Mouse (Mus musculus): ENCODE results near the gene Maml3. TPM values are rescaled to one million over a fixed set of nuclear protein-coding genes. Genes with fewer than 3 reads are reported as not detected.
A peak's percentile ranks its signal among the peaks of the same experiment; 100 is the strongest.

Maml3 gene
- total RNA-seq, 2 experiments from 2014 or later = 6.5 to 7.3 TPM

- no peak for DNase-seq (ENCODE audit: low spot score in 2 of 2)
These were observed 419.3 kb downstream of the Maml3 start for GRCm38 (mm10) chr3:51685539-51685938.

GRCm38 (mm10) chr3:51674963-51675362 is 429.9 kb downstream of the Maml3 start:
- DNase-seq (ENCODE audit: low spot score in 2 of 2) = no peak

GRCm38 (mm10) chr3:51673408-51674086 is 431.3 kb downstream of the Maml3 start:
- DNase-seq (ENCODE audit: low spot score in 2 of 2) = peak; percentile 38 to 54

GRCm38 (mm10) chr3:51672631-51673030 is 432.2 kb downstream of the Maml3 start:
- no peak for DNase-seq (ENCODE audit: low spot score in 2 of 2)

- no peak for DNase-seq (ENCODE audit: low spot score in 2 of 2)
These were observed 433.8 kb downstream of the Maml3 start for GRCm38 (mm10) chr3:51671071-51671469.

GRCm38 (mm10) chr3:51670414-51671070 is 434.3 kb downstream of the Maml3 start:
- no peak for DNase-seq (ENCODE audit: low spot score in 2 of 2)

GRCm38 (mm10) chr3:51668607-51669006 is 436.3 kb downstream of the Maml3 start:
- no peak for DNase-seq (ENCODE audit: low spot score in 2 of 2)

GRCm38 (mm10) chr3:51662557-51662956 is 442.3 kb downstream of the Maml3 start:
- no peak for DNase-seq (ENCODE audit: low spot score in 2 of 2)

GRCm38 (mm10) chr3:51661880-51662550 is 442.9 kb downstream of the Maml3 start:
- no peak for DNase-seq (ENCODE audit: low spot score in 2 of 2)

- no peak for DNase-seq (ENCODE audit: low spot score in 2 of 2)
These were observed 443.5 kb downstream of the Maml3 start for GRCm38 (mm10) chr3:51661376-51661775.

- no peak for DNase-seq (ENCODE audit: low spot score in 2 of 2)
These were observed 444.0 kb downstream of the Maml3 start for GRCm38 (mm10) chr3:51660821-51661276.

- no peak for DNase-seq (ENCODE audit: low spot score in 2 of 2)
These were observed 444.8 kb downstream of the Maml3 start, which contains the start of gene Mgst2 for GRCm38 (mm10) chr3:51660060-51660459. Gene Mgst2 (plus strand): TSS chr3:51660360.

- DNase-seq (ENCODE audit: low spot score in 2 of 2) = no peak
These were observed 445.5 kb downstream of the Maml3 start for GRCm38 (mm10) chr3:51659415-51659814.

GRCm38 (mm10) chr3:51654303-51655055 is 450.4 kb downstream of the Maml3 start:
- no peak for DNase-seq (ENCODE audit: low spot score in 2 of 2)

- peak in 1 of 2 experiments; percentile 47 for DNase-seq (ENCODE audit: low spot score in 2 of 2)
These were observed 452.2 kb downstream of the Maml3 start for GRCm38 (mm10) chr3:51652701-51653100.

- peak; percentile 53 to 73 for DNase-seq (ENCODE audit: low spot score in 2 of 2)
These were observed 452.6 kb downstream of the Maml3 start for GRCm38 (mm10) chr3:51652292-51652691.

GRCm38 (mm10) chr3:51651149-51651548 is 453.7 kb downstream of the Maml3 start:
- DNase-seq (ENCODE audit: low spot score in 2 of 2) = no peak

- no peak for DNase-seq (ENCODE audit: low spot score in 2 of 2)
These were observed 454.9 kb downstream of the Maml3 start for GRCm38 (mm10) chr3:51649986-51650385.

- no peak for DNase-seq (ENCODE audit: low spot score in 2 of 2)
These were observed 455.4 kb downstream of the Maml3 start for GRCm38 (mm10) chr3:51649426-51649825.

- peak; percentile 41 to 78 for DNase-seq (ENCODE audit: low spot score in 2 of 2)
These were observed 456.7 kb downstream of the Maml3 start for GRCm38 (mm10) chr3:51648037-51648664.

- no peak for DNase-seq (ENCODE audit: low spot score in 2 of 2)
These were observed 457.5 kb downstream of the Maml3 start for GRCm38 (mm10) chr3:51647356-51647755.

Measured in gastrocnemius, postnatal 4 days (tissue).